Mouse (Mus musculus) stomach, embryonic 15.5 days (tissue): ENCODE data around the gene Ptprf. TPM values are rescaled to one million over a fixed set of nuclear protein-coding genes. Genes with fewer than 3 reads are reported as not detected.

Experiments used
- ATAC-seq: fragments of 200-750 bp; cut with Nextera tagmentation; 2 replicates; pipeline ENCODE4 v1.8.0; 2017; ENCODE audit warnings: low read depth, moderate number of reproducible peaks, moderate TSS enrichment; ENCODE audit not compliant: insufficient read depth, low FRiP score
- H3K27ac ChIP-seq: fragments of 300-500 bp; sonication (generic); 2 replicates; pipeline ENCODE4 v1.5.1; 2015; ENCODE audit warnings: mild to moderate bottlenecking, inconsistent platforms
- H3K27me3 ChIP-seq: fragments of 300-500 bp; sonication (generic); replicated peaks from 2 replicates; pipeline ENCODE4 v1.6.1; 2015; ENCODE audit warnings: inconsistent platforms
- H3K36me3 ChIP-seq: fragments of 300-500 bp; sonication (generic); 2 replicates; pipeline ENCODE4 v1.6.1; 2015; ENCODE audit warnings: inconsistent platforms
- H3K4me1 ChIP-seq: fragments of 300-500 bp; sonication (generic); 2 replicates; pipeline ENCODE4 v1.6.1; 2015; ENCODE audit warnings: inconsistent platforms
- H3K4me2 ChIP-seq: fragments of 300-500 bp; sonication (generic); 2 replicates; pipeline ENCODE4 v1.6.1; 2015; ENCODE audit warnings: mild to moderate bottlenecking, inconsistent platforms
- H3K4me3 ChIP-seq: fragments of 300-500 bp; sonication (generic); replicated peaks from 2 replicates; pipeline ENCODE4 v1.5.1; 2015; ENCODE audit warnings: inconsistent platforms
- H3K9ac ChIP-seq: fragments of 300-500 bp; sonication (generic); 2 replicates; pipeline ENCODE4 v1.6.1; 2015; ENCODE audit warnings: inconsistent platforms
- H3K9me3 ChIP-seq: fragments of 300-500 bp; sonication (generic); 2 replicates; pipeline ENCODE4 v1.6.1; 2016; ENCODE audit warnings: inconsistent platforms
- WGBS: fragments of 180-500 bp; shearing (Covaris S2); methylation state at CpG from one replicate; pipeline ENCODE4 v1.1.7; 2015; 5-methylcytosine and 5-hydroxymethylcytosine counted together
- polyA plus RNA-seq: library from polyadenylated mRNA; unstranded; fragments of >200 nt; fragmentation: Nextera tagmentation; extraction: Ambion mirVana; gene quantifications from 2 replicates; pipeline ENCODE4 v1.2.1, GENCODE M21; 2015

Ptprf gene
- polyA plus RNA-seq, 1 experiment from 2014 or later, result 79.2 TPM

DNA sequence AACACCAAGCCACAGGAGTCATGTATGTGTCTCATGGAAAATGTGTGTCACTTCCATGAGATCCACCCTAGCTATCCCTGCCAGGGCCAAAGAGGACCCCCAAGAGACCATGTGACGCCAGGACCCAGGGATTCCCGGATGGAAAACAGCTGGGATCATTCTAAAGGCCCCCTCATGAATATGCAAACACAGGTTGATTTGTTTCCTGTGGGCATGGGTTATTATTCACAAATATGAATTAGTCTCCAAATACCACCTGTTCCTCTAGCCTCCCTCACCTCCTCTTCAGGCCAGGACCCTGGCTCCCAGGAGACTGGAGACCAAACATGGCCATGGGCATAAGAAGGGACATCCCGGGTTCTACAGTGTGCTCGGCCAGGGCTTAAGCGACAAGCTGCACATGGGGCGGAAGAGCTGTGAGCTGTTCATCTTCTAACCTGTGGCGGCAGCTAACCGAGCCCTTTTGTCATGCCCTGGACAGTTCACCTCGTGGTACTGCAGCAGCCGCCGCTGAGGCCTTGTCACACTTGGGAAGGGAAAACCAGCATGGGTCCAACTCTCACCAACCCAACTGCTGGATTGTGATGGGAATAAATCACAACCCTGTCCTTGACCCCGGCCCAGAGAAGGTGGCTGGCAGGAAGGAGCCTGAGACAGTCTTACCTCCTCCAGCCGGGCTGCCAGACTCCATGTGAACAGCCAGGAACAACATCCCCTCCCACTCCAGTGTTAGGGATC is 9.6 kb downstream of the Ptprf start:
- H3K4me2 ChIP-seq, result no peak overlapping the region
- no peak overlapping the region for H3K27ac ChIP-seq
- H3K36me3 ChIP-seq, result peaks cover 11% of the 10 kb centered on the region; the same call in 1 of the 2 replicates
- 67% methylated on average over 13 of the region's 13 CpGs for WGBS
- H3K9me3 ChIP-seq, result no peaks in the 10 kb centered on the region
- H3K4me1 ChIP-seq, result peaks cover 42% of the 10 kb centered on the region
- H3K9ac ChIP-seq, result no peak overlapping the region
- H3K4me3 ChIP-seq, result no peak overlapping the region
- H3K27me3 ChIP-seq, result no peaks in the 10 kb centered on the region
- no peak for ATAC-seq

DNA sequence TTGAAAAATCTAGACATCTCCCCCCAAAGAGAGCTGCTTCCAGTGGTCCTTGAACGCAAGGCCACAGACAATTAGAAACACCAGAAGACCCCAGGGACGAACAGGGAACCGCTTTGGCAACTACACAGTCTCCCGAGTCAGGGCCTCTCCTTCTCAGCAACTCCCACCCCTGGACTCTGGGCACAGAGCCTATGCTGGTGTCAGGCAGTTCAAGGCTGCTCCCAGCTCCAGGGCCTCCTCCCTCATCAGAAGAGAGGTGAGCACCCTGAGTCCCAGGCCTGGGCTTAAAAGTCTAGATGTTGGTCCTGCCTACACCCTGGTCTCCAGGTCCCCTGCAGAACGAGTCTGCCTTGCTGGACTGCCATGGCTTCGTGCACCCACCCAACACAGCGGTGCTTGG is 10.7 kb downstream of the Ptprf start:
- Histone ChIP-seq H3K4me2 (no peak overlapping the region), H3K9me3 (no peaks in the 10 kb centered on the region), H3K4me3 (no peak overlapping the region), H3K9ac (no peak overlapping the region), H3K36me3 (peaks cover 11% of the 10 kb centered on the region; the same call in 1 of the 2 replicates), H3K27ac (peak overlapping the region; percentile 21; the same call in 1 of the 2 replicates), H3K27me3 (no peaks in the 10 kb centered on the region), H3K4me1 (peaks cover 47% of the 10 kb centered on the region)
- 71% methylated on average over 7 of the region's 7 CpGs for WGBS
- no peak for ATAC-seq

DNA sequence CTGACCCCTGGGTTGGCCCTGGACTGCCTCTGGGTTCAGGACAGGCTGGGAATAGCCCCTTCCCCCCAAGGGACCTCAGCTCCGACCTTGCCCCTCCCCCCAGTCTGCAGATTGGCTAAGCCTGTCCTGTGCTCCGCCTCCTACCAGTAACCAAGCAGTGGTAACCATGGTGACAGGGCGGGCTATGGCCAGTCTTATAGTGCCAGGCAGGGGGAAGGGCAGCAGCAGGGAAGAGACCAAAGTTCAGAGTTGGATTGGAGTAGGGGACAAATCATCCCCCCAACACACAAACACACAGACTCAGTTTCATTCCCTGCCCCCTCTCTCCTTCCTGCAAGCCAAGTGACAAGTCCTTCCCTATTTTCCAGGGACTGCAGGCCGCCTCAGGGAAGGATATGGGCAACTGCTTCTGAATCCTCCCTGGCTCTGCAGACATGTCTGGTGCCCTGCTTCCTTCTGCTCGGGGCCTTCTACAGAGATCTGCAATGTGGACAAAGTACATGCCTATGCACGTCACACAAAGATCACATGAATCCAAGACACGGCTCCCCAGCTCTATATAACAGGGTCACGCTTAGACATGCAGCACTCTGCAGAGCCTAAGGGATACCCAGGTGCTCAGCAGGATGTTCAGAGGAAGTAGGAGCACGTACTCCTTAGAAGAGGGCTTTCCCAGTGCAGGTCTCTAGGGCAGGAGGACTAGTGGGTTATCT is 14.5 kb downstream of the Ptprf start:
- peaks cover 73% of the 10 kb centered on the region for H3K4me1 ChIP-seq

DNA sequence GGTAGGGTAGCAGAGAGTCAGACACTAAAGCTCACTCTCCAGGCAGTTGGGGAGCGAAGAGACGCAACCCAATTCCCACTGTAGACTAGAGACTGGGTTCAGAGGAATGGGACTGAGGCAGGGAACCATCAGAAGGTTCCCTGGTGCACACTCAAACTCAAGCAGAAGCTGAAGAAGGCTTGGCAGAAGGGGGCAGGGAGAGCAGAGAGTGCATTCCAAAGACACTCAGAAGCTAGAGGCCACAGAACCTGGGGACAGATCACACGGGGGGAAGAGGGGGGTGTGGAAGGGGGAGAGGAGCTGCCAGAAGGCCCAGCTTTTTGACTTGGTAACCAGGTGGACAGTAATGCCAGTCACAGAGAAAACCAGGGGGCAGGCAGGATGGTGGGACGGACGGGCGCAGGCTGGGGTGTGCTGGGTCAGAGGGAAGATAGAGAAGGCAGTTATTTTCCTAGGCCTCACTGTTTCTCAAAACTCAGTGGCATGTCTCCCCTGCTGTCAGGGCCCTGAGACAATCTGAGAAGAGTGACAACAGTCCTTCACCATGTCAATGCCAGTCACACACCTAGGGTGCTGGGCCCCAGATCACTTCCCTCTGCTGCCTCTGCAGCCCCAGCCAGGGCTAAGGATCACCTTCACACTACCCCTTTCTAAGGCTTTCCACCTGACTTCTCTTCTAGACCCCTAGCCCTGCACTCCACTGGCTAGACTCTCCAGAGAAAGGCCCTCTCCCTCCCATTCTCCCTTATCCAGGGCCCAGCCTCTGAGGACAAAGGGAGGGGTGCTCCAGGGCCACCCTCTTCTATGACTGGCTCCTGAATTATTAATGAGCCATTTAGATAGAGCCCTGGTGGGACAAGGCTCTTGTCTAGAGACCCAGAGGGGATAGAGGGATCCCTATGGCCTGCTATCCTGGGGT is 15.3 kb downstream of the Ptprf start:
- Histone ChIP-seq H3K4me2 (peak overlapping the region; percentile 29), H3K36me3 (peaks cover 14% of the 10 kb centered on the region; the same call in 1 of the 2 replicates), H3K27me3 (no peaks in the 10 kb centered on the region), H3K9me3 (no peaks in the 10 kb centered on the region), H3K4me1 (peaks cover 72% of the 10 kb centered on the region), H3K4me3 (no peak overlapping the region), H3K9ac (no peak overlapping the region), H3K27ac (peak overlapping the region; percentile 93)
- peak; percentile 53 for ATAC-seq
- 73% methylated on average over 6 of the region's 6 CpGs for WGBS

More for the DNA sequence above, 14.5 kb downstream of the Ptprf start:
- Histone ChIP-seq H3K9me3 (no peaks in the 10 kb centered on the region), H3K27me3 (no peaks in the 10 kb centered on the region), H3K9ac (no peak overlapping the region), H3K36me3 (peaks cover 14% of the 10 kb centered on the region; the same call in 1 of the 2 replicates), H3K4me3 (no peak overlapping the region), H3K4me2 (peak overlapping the region; percentile 29), H3K27ac (peak overlapping the region; percentile 93)
- 25% methylated on average over 9 of the region's 9 CpGs for WGBS
- peak; percentile 87 for ATAC-seq

DNA sequence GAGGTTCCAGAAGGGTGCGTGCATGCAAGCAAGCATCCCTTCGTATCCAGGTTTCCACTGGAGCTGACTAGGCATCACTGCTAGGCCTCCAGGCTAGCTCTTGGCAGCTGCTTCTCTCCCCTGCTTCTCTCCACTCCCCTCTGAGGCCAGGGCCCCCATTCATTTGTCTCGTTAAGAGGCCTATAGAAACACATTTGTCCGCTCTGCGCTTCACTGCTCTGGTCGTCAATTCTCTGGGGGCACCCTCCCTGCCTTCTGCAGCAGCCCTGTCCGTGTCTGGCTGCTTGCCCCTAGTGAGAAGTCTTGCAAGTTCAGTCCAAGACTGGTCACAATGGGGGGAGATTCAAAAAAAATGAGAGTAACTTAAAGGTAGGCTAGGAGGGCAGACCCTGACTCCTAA is 16.7 kb downstream of the Ptprf start:
- 49% methylated on average over 7 of the region's 7 CpGs for WGBS
- ATAC-seq, result no peak
- H3K36me3 ChIP-seq, result peaks cover 23% of the 10 kb centered on the region; the same call in 1 of the 2 replicates
- peaks cover 74% of the 10 kb centered on the region for H3K4me1 ChIP-seq
- no peak overlapping the region for H3K4me3 ChIP-seq
- no peak overlapping the region for H3K9ac ChIP-seq
- H3K27me3 ChIP-seq, result no peaks in the 10 kb centered on the region
- peak overlapping the region; percentile 93 for H3K27ac ChIP-seq
- no peaks in the 10 kb centered on the region for H3K9me3 ChIP-seq
- H3K4me2 ChIP-seq, result no peak overlapping the region

DNA sequence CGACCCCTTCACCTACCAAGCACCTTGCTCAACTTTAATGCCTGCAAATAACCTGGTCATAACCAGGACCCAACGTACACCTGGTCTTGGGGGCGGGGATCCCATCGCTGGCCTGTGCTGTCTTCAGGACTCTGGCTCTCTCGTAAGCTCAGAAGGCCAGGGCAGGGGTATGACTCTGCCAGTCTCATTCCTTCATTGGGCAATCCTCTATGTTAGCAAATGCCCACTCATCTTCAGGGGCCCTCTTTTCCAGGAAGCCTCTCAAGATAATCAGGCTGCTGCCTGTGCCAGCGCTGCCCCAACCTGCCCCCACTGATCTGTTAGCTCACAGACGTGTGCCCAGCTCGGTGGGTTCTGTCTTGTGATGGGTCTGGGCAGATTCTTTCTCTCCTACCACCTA is 17.2 kb downstream of the Ptprf start:
- no peak overlapping the region for H3K4me3 ChIP-seq
- ATAC-seq, result no peak
- H3K9me3 ChIP-seq, result no peaks in the 10 kb centered on the region
- peak overlapping the region; percentile 93 for H3K27ac ChIP-seq
- peaks cover 74% of the 10 kb centered on the region for H3K4me1 ChIP-seq
- H3K4me2 ChIP-seq, result no peak overlapping the region
- no peaks in the 10 kb centered on the region for H3K27me3 ChIP-seq
- H3K9ac ChIP-seq, result no peak overlapping the region
- WGBS, result 60% methylated on average over 8 of the region's 8 CpGs
- H3K36me3 ChIP-seq, result peaks cover 24% of the 10 kb centered on the region; the same call in 1 of the 2 replicates

DNA sequence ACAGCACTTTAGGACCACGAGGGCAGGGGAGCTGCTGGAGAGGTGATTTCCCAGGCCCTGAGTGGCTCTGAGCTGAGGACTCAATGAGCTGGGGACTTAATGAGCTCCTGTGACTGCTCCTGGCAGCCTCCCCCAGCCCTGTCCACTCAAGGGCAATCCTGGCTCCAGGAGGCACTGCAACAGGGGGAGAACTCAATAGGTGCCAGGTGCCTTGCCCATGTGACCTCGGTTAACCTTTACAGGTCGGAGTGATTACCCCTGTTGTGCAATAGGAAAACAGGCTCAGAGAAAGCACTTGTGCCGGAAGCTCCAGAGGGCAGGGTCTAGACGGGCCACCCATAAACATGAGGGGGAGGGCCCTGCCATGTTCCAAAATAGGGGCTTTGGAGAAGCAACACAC is 17.7 kb downstream of the Ptprf start:
- Histone ChIP-seq H3K4me1 (peaks cover 75% of the 10 kb centered on the region), H3K9ac (no peak overlapping the region), H3K36me3 (peaks cover 29% of the 10 kb centered on the region; the same call in 1 of the 2 replicates), H3K27ac (peak overlapping the region; percentile 93), H3K27me3 (no peaks in the 10 kb centered on the region), H3K4me3 (no peak overlapping the region), H3K4me2 (no peak overlapping the region), H3K9me3 (no peaks in the 10 kb centered on the region)
- no peak for ATAC-seq
- 52% methylated on average over 5 of the region's 5 CpGs for WGBS

DNA sequence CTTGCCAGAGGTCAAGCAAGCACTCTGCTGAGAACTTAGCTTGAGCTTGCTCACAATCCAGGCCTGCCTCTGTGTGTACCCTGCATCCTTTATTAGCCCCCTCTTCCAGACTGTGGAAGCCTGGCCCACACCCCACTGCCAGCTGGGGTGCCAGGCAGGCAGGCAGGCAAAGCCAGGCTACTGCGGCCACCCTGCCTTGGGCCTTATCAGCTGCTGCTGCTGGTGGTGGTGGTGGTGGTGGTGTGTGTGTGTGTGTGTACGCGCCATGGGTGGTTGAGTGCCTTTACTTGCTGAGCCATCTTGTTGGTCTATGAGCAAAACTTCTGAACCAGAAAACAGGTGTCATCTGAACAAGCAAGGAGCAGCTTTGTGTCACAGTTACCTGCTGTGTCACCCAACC is 18.3 kb downstream of the Ptprf start:
- H3K9ac ChIP-seq, result no peak overlapping the region
- peak overlapping the region; percentile 30; the same call in 1 of the 2 replicates for H3K4me2 ChIP-seq
- H3K27me3 ChIP-seq, result no peaks in the 10 kb centered on the region
- no peak for ATAC-seq
- peaks cover 32% of the 10 kb centered on the region; the same call in 1 of the 2 replicates for H3K36me3 ChIP-seq
- 75% methylated on average over 3 of the region's 3 CpGs for WGBS
- H3K4me1 ChIP-seq, result peaks cover 70% of the 10 kb centered on the region
- H3K27ac ChIP-seq, result peak overlapping the region; percentile 93
- no peak overlapping the region for H3K4me3 ChIP-seq
- no peaks in the 10 kb centered on the region for H3K9me3 ChIP-seq

DNA sequence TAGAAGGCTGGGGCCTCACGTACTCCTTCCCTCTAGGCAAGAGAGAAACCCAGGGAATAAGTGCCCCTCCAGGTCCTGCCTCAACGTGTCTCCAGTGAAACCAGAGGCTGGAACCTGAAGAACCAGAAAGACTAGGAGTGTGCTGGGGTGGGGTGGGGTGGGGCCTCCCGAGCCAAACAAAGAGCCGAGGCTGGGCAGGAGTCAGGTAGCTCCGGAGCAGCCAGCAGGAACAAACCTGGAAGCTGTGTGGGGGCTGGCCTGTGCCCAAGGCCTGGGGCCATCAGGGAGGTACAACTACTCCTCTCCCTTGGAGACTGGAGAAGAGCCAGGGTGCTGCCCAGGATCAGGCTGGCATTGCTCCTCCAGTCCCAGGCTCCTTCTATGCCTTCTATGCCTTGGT is 18.9 kb downstream of the Ptprf start:
- peak overlapping the region; percentile 30; the same call in 1 of the 2 replicates for H3K4me2 ChIP-seq
- peaks cover 32% of the 10 kb centered on the region; the same call in 1 of the 2 replicates for H3K36me3 ChIP-seq
- WGBS, result 49% methylated on average over 5 of the region's 5 CpGs
- H3K4me1 ChIP-seq, result peaks cover 64% of the 10 kb centered on the region
- H3K4me3 ChIP-seq, result no peak overlapping the region
- H3K27ac ChIP-seq, result peak overlapping the region; percentile 93
- H3K9ac ChIP-seq, result no peak overlapping the region
- ATAC-seq, result peak; percentile 78
- no peaks in the 10 kb centered on the region for H3K27me3 ChIP-seq
- H3K9me3 ChIP-seq, result no peaks in the 10 kb centered on the region

DNA sequence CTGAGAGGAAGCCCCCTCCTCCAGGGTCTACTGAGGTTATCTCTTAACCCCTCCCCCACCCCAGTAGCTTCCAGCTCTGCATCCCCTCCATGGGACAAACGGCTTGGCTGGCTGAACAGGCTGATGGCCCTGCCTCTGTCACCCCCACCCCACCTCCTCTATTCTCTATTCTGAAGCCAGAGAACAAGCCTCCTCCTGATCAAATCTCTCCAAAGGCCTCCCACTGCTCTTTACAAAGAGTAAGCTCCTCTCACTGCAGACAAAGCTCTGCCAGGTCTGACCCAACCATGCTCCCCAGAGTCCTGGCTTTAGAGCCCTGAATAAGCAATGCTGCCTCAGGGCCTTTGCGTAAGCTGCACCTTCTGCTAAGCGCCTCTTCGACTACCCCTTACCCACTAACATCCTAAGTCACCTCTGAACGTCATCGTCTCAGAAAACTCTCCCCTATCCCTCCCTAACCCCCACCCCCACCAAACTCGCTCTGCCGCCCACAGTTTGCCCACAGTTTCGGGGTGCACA is 19.6 kb downstream of the Ptprf start:
- H3K27me3 ChIP-seq, result no peaks in the 10 kb centered on the region
- no peaks in the 10 kb centered on the region for H3K9me3 ChIP-seq
- peak overlapping the region; percentile 93 for H3K27ac ChIP-seq
- H3K4me2 ChIP-seq, result peak overlapping the region; percentile 22; the same call in 1 of the 2 replicates
- peaks cover 57% of the 10 kb centered on the region for H3K4me1 ChIP-seq
- no peak overlapping the region for H3K4me3 ChIP-seq
- peaks cover 36% of the 10 kb centered on the region; the same call in 1 of the 2 replicates for H3K36me3 ChIP-seq
- H3K9ac ChIP-seq, result no peak overlapping the region
- ATAC-seq, result no peak
- WGBS, result 61% methylated on average over 9 of the region's 9 CpGs

DNA sequence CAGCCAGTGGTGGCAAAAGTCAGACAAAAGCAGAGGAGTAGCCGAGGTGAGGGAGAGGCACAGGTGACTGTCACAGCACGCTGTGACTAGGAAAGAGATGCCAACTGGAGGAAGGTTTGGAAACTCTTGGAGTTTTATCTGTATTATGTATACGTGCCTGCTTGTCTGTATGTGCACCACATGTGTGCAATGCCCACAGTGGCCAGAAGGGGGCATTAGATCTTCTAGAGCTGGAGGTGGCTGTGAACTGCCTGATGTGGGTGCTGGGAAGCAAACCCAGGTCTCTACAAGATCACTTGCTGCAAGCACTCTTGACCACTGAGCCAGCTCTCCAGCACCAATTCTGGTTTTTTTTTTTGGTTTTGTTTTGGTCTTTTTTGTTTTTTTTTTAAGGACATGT is 20.5 kb downstream of the Ptprf start:
- 88% methylated on average over 3 of the region's 3 CpGs for WGBS
- H3K4me2 ChIP-seq, result no peak overlapping the region
- peak overlapping the region; percentile 31; the same call in 1 of the 2 replicates for H3K27ac ChIP-seq
- H3K9me3 ChIP-seq, result no peaks in the 10 kb centered on the region
- H3K4me1 ChIP-seq, result peaks cover 55% of the 10 kb centered on the region
- H3K27me3 ChIP-seq, result no peaks in the 10 kb centered on the region
- ATAC-seq, result no peak
- H3K9ac ChIP-seq, result no peak overlapping the region
- H3K36me3 ChIP-seq, result peaks cover 36% of the 10 kb centered on the region; the same call in 1 of the 2 replicates
- no peak overlapping the region for H3K4me3 ChIP-seq
